Mouse (Mus musculus): ENCODE measurements around the gene Med13l. TPM values are rescaled to one million over a fixed set of nuclear protein-coding genes. Genes with fewer than 3 reads are reported as not detected.

Med13l gene
- polyA plus RNA-seq, 1 experiment, result 19.3 TPM

GRCm38 (mm10) chr5:118529241-118529640, 31.2 kb upstream of the Med13l start:
- TF ChIP-seq CTCF (IDR thresholded peaks at IDR 0.05; ENCODE audit: extremely low read depth, insufficient read depth, insufficient read length, insufficient replicate concordance), result no peak
- WGBS, result 86% methylated on average over 7 of the region's 7 CpGs

DNA sequence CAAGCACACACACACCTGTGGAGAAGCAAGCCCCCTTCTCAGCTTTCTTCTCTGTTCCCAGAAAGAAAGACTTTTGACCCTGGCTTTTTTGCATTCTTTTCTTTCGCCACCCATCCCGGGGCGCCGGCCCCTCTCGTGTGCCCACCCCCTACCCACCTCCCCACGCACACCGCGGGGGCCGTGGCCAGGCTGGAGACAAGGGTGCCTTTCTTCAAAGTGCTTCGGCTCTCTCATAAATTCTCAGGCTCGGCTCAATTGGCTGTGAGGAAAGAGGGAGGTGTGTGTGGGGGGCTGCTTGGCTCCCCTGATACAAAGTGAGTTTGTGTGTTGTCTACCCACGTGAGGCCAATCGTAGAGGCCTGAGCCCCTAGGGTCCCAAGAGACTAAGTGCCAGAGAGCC, 28.4 kb upstream of the Med13l start:
- Histone ChIP-seq H3K36me3 (ENCODE audit: control insufficient read depth, insufficient read depth, low read length) (no peaks in the 10 kb centered on the region), H3K4me3 (ENCODE audit: extremely low read depth, insufficient read depth, insufficient read length) (no peak overlapping the region), H3K27me3 (ENCODE audit: control insufficient read depth, insufficient read depth, low read length) (no peaks in the 10 kb centered on the region), H3K27ac (ENCODE audit: insufficient read depth, low read length) (no peak overlapping the region), H3K4me1 (ENCODE audit: control insufficient read depth, insufficient read depth, insufficient read length) (no peaks in the 10 kb centered on the region)
- no peak for DNase-seq (ENCODE audit: low read depth in 1 of 2, low spot score in 2 of 2)
- TF ChIP-seq CTCF (IDR thresholded peaks at IDR 0.05; ENCODE audit: extremely low read depth, insufficient read depth, insufficient read length, insufficient replicate concordance) (no peak), POLR2A (IDR thresholded peaks at IDR 0.05; ENCODE audit: low read depth, low read length) (no peak)
- 74% methylated on average over 13 of the region's 13 CpGs for WGBS

More at GRCm38 (mm10) chr5:118529241-118529640, 31.2 kb upstream of the Med13l start:
- Histone ChIP-seq H3K27ac (ENCODE audit: insufficient read depth, low read length) (no peak overlapping the region), H3K27me3 (ENCODE audit: control insufficient read depth, insufficient read depth, low read length) (no peaks in the 10 kb centered on the region), H3K4me3 (ENCODE audit: extremely low read depth, insufficient read depth, insufficient read length) (no peak overlapping the region), H3K36me3 (ENCODE audit: control insufficient read depth, insufficient read depth, low read length) (no peaks in the 10 kb centered on the region), H3K4me1 (ENCODE audit: control insufficient read depth, insufficient read depth, insufficient read length) (no peaks in the 10 kb centered on the region)
- no peak for DNase-seq (ENCODE audit: low read depth in 1 of 2, low spot score in 2 of 2)

DNA sequence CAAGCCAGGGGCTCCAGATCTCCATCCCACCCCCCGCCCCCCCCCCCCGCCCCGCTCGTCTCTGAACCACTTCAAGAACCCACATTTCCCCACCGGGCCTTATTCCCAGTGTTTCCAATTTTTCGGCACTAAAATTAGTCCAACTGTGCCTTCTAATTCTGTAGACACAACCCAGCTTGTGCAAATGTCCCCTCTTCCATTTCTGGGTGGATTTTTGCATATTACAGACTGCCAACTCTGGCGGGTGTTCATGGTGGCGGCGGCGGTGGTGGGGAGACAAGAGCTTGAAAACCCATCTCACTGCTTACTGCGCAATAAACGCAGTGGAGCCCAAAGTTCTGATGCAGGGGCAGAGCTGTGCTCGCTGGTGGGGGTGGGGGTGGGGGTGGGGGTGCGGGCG, 27.8 kb upstream of the Med13l start:
- no peak for DNase-seq (ENCODE audit: low read depth in 1 of 2, low spot score in 2 of 2)
- Histone ChIP-seq H3K4me1 (ENCODE audit: control insufficient read depth, insufficient read depth, insufficient read length) (no peaks in the 10 kb centered on the region), H3K36me3 (ENCODE audit: control insufficient read depth, insufficient read depth, low read length) (no peaks in the 10 kb centered on the region), H3K27ac (ENCODE audit: insufficient read depth, low read length) (no peak overlapping the region), H3K4me3 (ENCODE audit: extremely low read depth, insufficient read depth, insufficient read length) (no peak overlapping the region), H3K27me3 (ENCODE audit: control insufficient read depth, insufficient read depth, low read length) (no peaks in the 10 kb centered on the region)
- no peak for TF ChIP-seq CTCF (IDR thresholded peaks at IDR 0.05; ENCODE audit: extremely low read depth, insufficient read depth, insufficient read length, insufficient replicate concordance)
- TF ChIP-seq POLR2A (IDR thresholded peaks at IDR 0.05; ENCODE audit: low read depth, low read length), result no peak
- WGBS, result 80% methylated on average over 15 of the region's 15 CpGs

DNA sequence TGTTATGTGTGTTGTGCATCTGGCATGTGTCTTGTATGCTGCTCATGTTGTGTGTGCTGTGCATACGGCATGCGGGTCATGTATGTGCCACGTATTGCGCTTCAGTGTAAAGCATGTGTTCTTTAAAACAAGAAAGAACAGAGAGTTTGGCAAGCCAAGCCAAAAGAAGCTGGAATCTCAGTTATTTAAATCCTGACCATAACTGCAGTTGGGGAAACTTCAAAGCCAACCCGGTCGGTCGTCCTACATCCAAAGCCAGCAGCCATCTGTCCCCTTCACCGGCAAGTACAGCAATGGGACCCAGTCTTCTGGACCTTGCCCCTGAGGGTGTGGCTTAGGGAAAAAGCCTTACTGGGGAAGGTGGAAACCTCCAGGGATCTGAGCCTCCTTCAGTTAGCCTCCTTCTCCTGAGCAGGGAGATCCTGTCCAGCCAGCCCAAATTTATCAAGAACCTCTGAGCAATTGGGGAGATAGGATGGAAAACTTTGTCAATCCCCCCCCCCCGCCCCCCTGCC, 26.0 kb upstream of the Med13l start:
- H3K27me3 ChIP-seq (ENCODE audit: control insufficient read depth, insufficient read depth, low read length), result no peaks in the 10 kb centered on the region
- no peak for TF ChIP-seq POLR2A (IDR thresholded peaks at IDR 0.05; ENCODE audit: low read depth, low read length)
- no peak for TF ChIP-seq CTCF (IDR thresholded peaks at IDR 0.05; ENCODE audit: extremely low read depth, insufficient read depth, insufficient read length, insufficient replicate concordance)
- H3K27ac ChIP-seq (ENCODE audit: insufficient read depth, low read length), result no peak overlapping the region
- 91% methylated on average over 9 of the region's 9 CpGs for WGBS
- DNase-seq (ENCODE audit: low read depth in 1 of 2, low spot score in 2 of 2), result no peak
- no peaks in the 10 kb centered on the region for H3K4me1 ChIP-seq (ENCODE audit: control insufficient read depth, insufficient read depth, insufficient read length)
- no peak overlapping the region for H3K4me3 ChIP-seq (ENCODE audit: extremely low read depth, insufficient read depth, insufficient read length)
- H3K36me3 ChIP-seq (ENCODE audit: control insufficient read depth, insufficient read depth, low read length), result no peaks in the 10 kb centered on the region

DNA sequence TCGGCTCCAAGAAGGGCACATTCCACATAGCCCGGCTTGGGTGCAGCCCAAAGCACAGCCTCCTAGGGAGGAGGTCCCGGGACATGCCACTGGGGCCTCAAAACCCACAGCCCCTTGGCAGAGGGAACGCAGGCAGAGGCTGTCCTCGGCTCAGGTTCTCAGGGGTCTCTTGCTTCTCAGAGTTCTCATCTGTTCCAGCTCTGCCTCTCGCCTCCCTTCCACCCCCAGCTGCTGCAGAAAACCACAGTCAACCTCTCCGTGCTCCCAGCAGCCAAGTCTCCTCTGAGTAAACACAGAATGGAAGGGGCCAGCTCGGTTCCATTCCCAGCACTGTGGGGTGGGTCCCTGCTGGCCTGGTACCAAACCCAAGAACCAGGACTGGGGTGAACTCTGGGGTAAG, 25.3 kb upstream of the Med13l start:
- Histone ChIP-seq H3K27me3 (ENCODE audit: control insufficient read depth, insufficient read depth, low read length) (no peaks in the 10 kb centered on the region), H3K27ac (ENCODE audit: insufficient read depth, low read length) (no peak overlapping the region), H3K36me3 (ENCODE audit: control insufficient read depth, insufficient read depth, low read length) (no peaks in the 10 kb centered on the region), H3K4me1 (ENCODE audit: control insufficient read depth, insufficient read depth, insufficient read length) (no peaks in the 10 kb centered on the region), H3K4me3 (ENCODE audit: extremely low read depth, insufficient read depth, insufficient read length) (no peak overlapping the region)
- DNase-seq (ENCODE audit: low read depth in 1 of 2, low spot score in 2 of 2), result no peak
- 64% methylated on average over 8 of the region's 8 CpGs for WGBS
- TF ChIP-seq CTCF (IDR thresholded peaks at IDR 0.05; ENCODE audit: extremely low read depth, insufficient read depth, insufficient read length, insufficient replicate concordance) (no peak), POLR2A (IDR thresholded peaks at IDR 0.05; ENCODE audit: low read depth, low read length) (no peak)

GRCm38 (mm10) chr5:118538487-118538886, 22.0 kb upstream of the Med13l start:
- H3K36me3 ChIP-seq (ENCODE audit: control insufficient read depth, insufficient read depth, low read length), result no peaks in the 10 kb centered on the region
- TF ChIP-seq CTCF (IDR thresholded peaks at IDR 0.05; ENCODE audit: extremely low read depth, insufficient read depth, insufficient read length, insufficient replicate concordance) (no peak), POLR2A (IDR thresholded peaks at IDR 0.05; ENCODE audit: low read depth, low read length) (no peak)
- H3K27me3 ChIP-seq (ENCODE audit: control insufficient read depth, insufficient read depth, low read length), result no peaks in the 10 kb centered on the region
- no peaks in the 10 kb centered on the region for H3K4me1 ChIP-seq (ENCODE audit: control insufficient read depth, insufficient read depth, insufficient read length)
- WGBS, result 92% methylated on average over 5 of the region's 5 CpGs
- H3K27ac ChIP-seq (ENCODE audit: insufficient read depth, low read length), result no peak overlapping the region
- no peak overlapping the region for H3K4me3 ChIP-seq (ENCODE audit: extremely low read depth, insufficient read depth, insufficient read length)
- no peak for DNase-seq (ENCODE audit: low read depth in 1 of 2, low spot score in 2 of 2)

GRCm38 (mm10) chr5:118543816-118544215, 16.7 kb upstream of the Med13l start:
- WGBS, result 83% methylated on average over 2 of the region's 2 CpGs
- no peaks in the 10 kb centered on the region for H3K4me1 ChIP-seq (ENCODE audit: control insufficient read depth, insufficient read depth, insufficient read length)
- no peak overlapping the region for H3K4me3 ChIP-seq (ENCODE audit: extremely low read depth, insufficient read depth, insufficient read length)
- H3K36me3 ChIP-seq (ENCODE audit: control insufficient read depth, insufficient read depth, low read length), result no peaks in the 10 kb centered on the region
- no peaks in the 10 kb centered on the region for H3K27me3 ChIP-seq (ENCODE audit: control insufficient read depth, insufficient read depth, low read length)
- H3K27ac ChIP-seq (ENCODE audit: insufficient read depth, low read length), result no peak overlapping the region
- DNase-seq (ENCODE audit: low read depth in 1 of 2, low spot score in 2 of 2), result no peak
- TF ChIP-seq POLR2A (IDR thresholded peaks at IDR 0.05; ENCODE audit: low read depth, low read length) (no peak), CTCF (IDR thresholded peaks at IDR 0.05; ENCODE audit: extremely low read depth, insufficient read depth, insufficient read length, insufficient replicate concordance) (no peak)

Data from spleen, adult 2 months (tissue).